Mouse (Mus musculus) MEL (cell line): ENCODE data around the gene Galntl5.

Source experiments
- CHD2 ChIP-seq: IDR thresholded peaks from 2 replicates; pipeline ENCODE4 v1.6.1; 2011; ENCODE audit warnings: low read length, improper control_type of control experiment
- CTCF ChIP-seq, 3 experiments: IDR thresholded peaks in 2 of 3; conservative IDR thresholded peaks in 1 of 3; 2 replicates each; pipeline ENCODE4 v1.5.1; 2011 to 2012; ENCODE audit warnings: low read length in 3 of 3, low read depth in 2 of 3, mild to moderate bottlenecking in 2 of 3, improper control_type of control experiment in 1 of 3, inconsistent platforms in 1 of 3, mixed read lengths in 1 of 3, moderate library complexity in 1 of 3; ENCODE audit not compliant: control insufficient read depth in 1 of 3, insufficient read depth in 1 of 3, poor library complexity in 1 of 3, severe bottlenecking in 1 of 3
- MAZ ChIP-seq: IDR thresholded peaks from 2 replicates; pipeline ENCODE4 v1.6.1; 2012; ENCODE audit warnings: low read depth, mild to moderate bottlenecking, inconsistent platforms, low read length, improper control_type of control experiment
- POLR2A ChIP-seq, 2 experiments: IDR thresholded peaks; 2 replicates each; pipeline ENCODE4 v1.6.1; 2011 to 2012; ENCODE audit warnings: low read length in 2 of 2, mild to moderate bottlenecking in 2 of 2, control low read depth in 1 of 2, improper control_type of control experiment in 1 of 2, low read depth in 1 of 2, moderate library complexity in 1 of 2; ENCODE audit not compliant: control insufficient read depth in 1 of 2, insufficient read depth in 1 of 2, poor library complexity in 1 of 2

DNA sequence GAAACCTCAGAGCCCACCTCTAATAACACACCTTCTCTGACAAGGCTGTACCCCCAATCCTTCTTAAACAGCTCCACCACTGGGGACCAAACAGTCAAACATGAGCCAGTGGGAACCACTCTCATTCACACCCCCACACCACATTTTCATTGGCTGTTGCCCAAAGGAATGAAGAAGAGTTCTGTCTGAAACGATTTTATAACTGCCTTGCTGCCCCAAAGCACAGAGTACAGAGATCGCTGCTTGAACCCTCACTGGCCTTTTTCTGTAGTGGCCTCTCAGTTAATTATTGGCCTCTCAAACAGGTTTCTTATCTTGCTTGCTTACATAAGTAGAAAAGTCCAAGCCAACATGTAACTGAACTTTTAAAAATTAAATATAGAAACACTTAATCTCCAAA, 71.2 kb downstream of the Galntl5 start:
- no peak for TF ChIP-seq CHD2
- TF ChIP-seq CTCF (IDR thresholded peaks at IDR 0.05 in 2 of 3, conservative IDR thresholded peaks at IDR 0.05 in 1 of 3; ENCODE audit: control insufficient read depth in 1 of 3, insufficient read depth in 1 of 3, low read depth in 2 of 3, low read length in 3 of 3, poor library complexity in 1 of 3, severe bottlenecking in 1 of 3), result no peak
- TF ChIP-seq POLR2A (IDR thresholded peaks at IDR 0.05; ENCODE audit: control insufficient read depth in 1 of 2, insufficient read depth in 1 of 2, low read depth in 1 of 2, low read length in 2 of 2, poor library complexity in 1 of 2), result no peak
- TF ChIP-seq MAZ, result no peak
